Mouse (Mus musculus): ENCODE results near the gene Pappa2.

GRCm38 (mm10) chr1:159014940-159015660 lies 34.8 kb upstream of the Pappa2 start:
- TF ChIP-seq GATA1 (IDR thresholded peaks at IDR 0.05; ENCODE audit: borderline replicate concordance, low read length) (no peak), FLI1 (IDR thresholded peaks at IDR 0.05; ENCODE audit: low read length) (no peak)

Data from megakaryocyte, embryonic 14.5 days (primary cell).